Mouse (Mus musculus) liver, postnatal 0 days (tissue): ENCODE measurements around the gene Ddias. TPM values are rescaled to one million over a fixed set of nuclear protein-coding genes. Genes with fewer than 3 reads are reported as not detected.
A peak's percentile ranks its signal among the peaks of the same experiment; 100 is the strongest.

ENCODE experiments used
- ATAC-seq: fragments of 200-750 bp; cut with Nextera tagmentation; 2 replicates; pipeline ENCODE4 v1.8.0; 2017; ENCODE audit warnings: mild to moderate bottlenecking, moderate library complexity
- DNase-seq: peaks from one replicate; pipeline ENCODE4 v3.0.0-alpha.2; 2016
- H3K27ac ChIP-seq: fragments of 300-500 bp; sonication (generic); 2 replicates; pipeline ENCODE4 v1.5.1; 2014; ENCODE audit warnings: antibody characterized with exemption, moderate library complexity, mild to moderate bottlenecking, low read depth
- H3K27me3 ChIP-seq: fragments of 300-500 bp; sonication (generic); 2 replicates; pipeline ENCODE4 v1.6.1; 2014; ENCODE audit warnings: low read length, control low read depth, mixed read lengths; ENCODE audit not compliant: insufficient read depth
- H3K36me3 ChIP-seq: fragments of 300-500 bp; sonication (generic); replicated peaks from 2 replicates; pipeline ENCODE4 v1.6.1; 2014; ENCODE audit warnings: mild to moderate bottlenecking, control low read depth, low read length, moderate library complexity, mixed read lengths; ENCODE audit not compliant: insufficient read depth
- H3K4me1 ChIP-seq: fragments of 300-500 bp; sonication (generic); 2 replicates; pipeline ENCODE4 v1.6.1; 2014; ENCODE audit warnings: antibody characterized with exemption, mild to moderate bottlenecking, control low read depth; ENCODE audit not compliant: insufficient read depth
- H3K4me2 ChIP-seq: fragments of 300-500 bp; sonication (generic); 2 replicates; pipeline ENCODE4 v1.6.1; 2014; ENCODE audit warnings: low read depth, mild to moderate bottlenecking, low read length, moderate library complexity, mixed read lengths
- H3K4me3 ChIP-seq: fragments of 300-500 bp; sonication (generic); 2 replicates; pipeline ENCODE4 v1.5.1; 2014; ENCODE audit warnings: low read depth, low read length
- H3K9ac ChIP-seq: fragments of 300-500 bp; sonication (generic); replicated peaks from 2 replicates; pipeline ENCODE4 v1.6.1; 2014; ENCODE audit warnings: mild to moderate bottlenecking, moderate library complexity
- H3K9me3 ChIP-seq: fragments of 300-500 bp; sonication (generic); 2 replicates; pipeline ENCODE4 v1.6.1; 2016; ENCODE audit warnings: mild to moderate bottlenecking, control low read depth, low read length, mixed read lengths
- CTCF ChIP-seq: sonication (generic); IDR thresholded peaks from 2 replicates; pipeline ENCODE4 v1.5.1; 2016; ENCODE audit warnings: antibody characterized with exemption, low read depth
- EP300 ChIP-seq: IDR thresholded peaks from 2 replicates; pipeline ENCODE4 v1.6.1; 2016; ENCODE audit warnings: antibody characterized with exemption, low read depth, mild to moderate bottlenecking
- WGBS: fragments of 180-500 bp; shearing (Covaris S2); extraction: QIAGEN DNeasy Blood & Tissue Kit; methylation state at CpG from one replicate; pipeline ENCODE4 v1.1.7; 2014; ENCODE audit not compliant: insufficient replicate concordance; 5-methylcytosine and 5-hydroxymethylcytosine counted together
- polyA plus RNA-seq: library from polyadenylated mRNA; unstranded; fragments of >200 nt; fragmentation: Nextera tagmentation; extraction: Ambion mirVana; gene quantifications from 2 replicates; pipeline ENCODE4 v1.2.1, GENCODE M21; 2015

Gene Ddias
- polyA plus RNA-seq, 1 experiment from 2014 or later = 3.9 TPM

DNA sequence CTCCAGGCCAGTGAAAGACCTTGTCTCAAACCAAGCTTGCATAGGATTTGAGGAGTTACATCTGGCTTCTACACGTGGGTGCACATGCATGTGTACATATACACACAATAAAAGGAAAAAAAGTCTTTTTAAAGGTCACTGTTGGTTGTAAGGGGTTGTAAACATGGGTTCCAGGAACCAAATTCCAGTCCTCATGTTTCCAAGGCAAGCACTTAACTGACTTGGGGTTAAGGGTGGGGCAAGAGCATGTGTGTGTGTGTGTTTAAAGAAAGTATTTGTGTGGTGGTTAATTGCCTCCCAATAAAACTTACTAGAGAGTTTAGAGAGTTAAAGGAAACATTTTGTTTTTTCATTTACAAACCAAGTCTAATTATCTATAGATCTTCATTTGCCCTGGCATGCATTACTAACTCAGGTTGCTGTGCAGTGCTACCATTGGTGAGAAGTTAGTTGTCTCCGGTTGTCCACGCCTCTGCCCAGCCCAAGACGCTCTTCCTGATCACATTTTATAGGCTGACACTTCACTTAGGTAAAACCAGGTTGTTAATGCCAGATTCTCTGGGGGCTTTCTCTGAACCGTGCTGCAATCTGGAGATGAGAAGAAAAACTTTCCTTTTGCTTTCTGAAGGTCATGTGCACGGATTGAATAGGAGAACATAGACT lies 11.1 kb upstream of the Ddias start:
- Histone ChIP-seq H3K27me3 (no peaks in the 10 kb centered on the region), H3K4me1 (peaks cover 28% of the 10 kb centered on the region), H3K36me3 (peaks cover 3% of the 10 kb centered on the region; the same call in 1 of the 2 replicates), H3K27ac (0 out of 2 replicates have a peak overlapping the region, but pooled peaks have one; percentile 30), H3K9me3 (no peaks in the 10 kb centered on the region), H3K4me3 (no peak overlapping the region), H3K4me2 (peak overlapping the region; percentile 36), H3K9ac (no peak overlapping the region; the same call in 1 of the 2 replicates)
- TF ChIP-seq CTCF (no peak), EP300 (no peak)
- DNase-seq (no peak), ATAC-seq (no peak)
- WGBS = 69% methylated on average over 6 of the region's 6 CpGs

DNA sequence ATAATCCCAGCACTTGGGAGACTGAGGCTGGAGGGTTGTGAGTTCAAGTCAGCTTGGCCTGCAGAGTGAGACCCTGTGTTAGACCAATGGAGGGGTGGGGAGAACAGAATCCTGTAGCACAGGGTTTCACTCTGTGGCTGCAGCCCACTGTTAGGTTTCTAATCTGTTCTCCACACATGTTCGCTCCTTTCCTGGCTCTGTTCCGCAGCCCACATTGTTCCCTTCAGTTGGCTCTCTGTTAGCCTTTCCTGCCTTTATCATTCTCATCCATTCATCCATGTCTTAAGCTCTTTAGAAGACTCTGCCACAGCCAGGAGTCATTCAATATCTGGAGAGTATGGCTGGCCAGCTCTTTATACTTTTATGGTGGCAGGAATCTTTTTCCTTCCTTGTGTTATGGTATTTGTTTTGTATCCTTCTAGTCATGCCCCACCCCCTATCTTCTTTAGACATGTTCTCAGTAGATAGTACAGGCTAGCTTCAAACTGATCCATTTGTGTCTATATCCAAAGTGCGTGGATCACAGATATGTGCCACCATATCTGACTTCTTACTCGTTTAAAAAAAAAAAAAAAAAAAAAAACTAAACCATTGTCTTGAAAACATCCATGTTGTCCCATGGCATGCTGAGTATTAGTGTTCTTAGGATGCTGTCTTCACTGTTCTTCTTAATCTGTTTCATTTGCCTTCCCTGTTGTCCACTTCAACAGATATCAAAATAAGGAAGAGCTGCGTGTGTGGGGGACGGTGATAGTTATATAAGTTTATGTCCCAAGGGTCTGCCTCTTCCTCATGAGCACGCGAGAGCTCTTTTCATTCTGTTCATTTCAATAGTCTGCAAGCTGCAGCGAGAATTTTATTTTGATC lies 10.0 kb upstream of the Ddias start:
- peak; percentile 80 for ATAC-seq
- peaks cover 3% of the 10 kb centered on the region; the same call in 1 of the 2 replicates for H3K36me3 ChIP-seq
- H3K27ac ChIP-seq = peak overlapping the region; percentile 45; the same call in 1 of the 2 replicates
- peak; percentile 88 for TF ChIP-seq EP300
- no peak for TF ChIP-seq CTCF
- H3K4me3 ChIP-seq = no peak overlapping the region
- H3K4me1 ChIP-seq = peaks cover 31% of the 10 kb centered on the region
- H3K9ac ChIP-seq = no peak overlapping the region
- H3K4me2 ChIP-seq = peak overlapping the region; percentile 36
- H3K27me3 ChIP-seq = no peaks in the 10 kb centered on the region
- WGBS = 50% methylated on average over 9 of the region's 9 CpGs
- no peaks in the 10 kb centered on the region for H3K9me3 ChIP-seq
- no peak for DNase-seq

DNA sequence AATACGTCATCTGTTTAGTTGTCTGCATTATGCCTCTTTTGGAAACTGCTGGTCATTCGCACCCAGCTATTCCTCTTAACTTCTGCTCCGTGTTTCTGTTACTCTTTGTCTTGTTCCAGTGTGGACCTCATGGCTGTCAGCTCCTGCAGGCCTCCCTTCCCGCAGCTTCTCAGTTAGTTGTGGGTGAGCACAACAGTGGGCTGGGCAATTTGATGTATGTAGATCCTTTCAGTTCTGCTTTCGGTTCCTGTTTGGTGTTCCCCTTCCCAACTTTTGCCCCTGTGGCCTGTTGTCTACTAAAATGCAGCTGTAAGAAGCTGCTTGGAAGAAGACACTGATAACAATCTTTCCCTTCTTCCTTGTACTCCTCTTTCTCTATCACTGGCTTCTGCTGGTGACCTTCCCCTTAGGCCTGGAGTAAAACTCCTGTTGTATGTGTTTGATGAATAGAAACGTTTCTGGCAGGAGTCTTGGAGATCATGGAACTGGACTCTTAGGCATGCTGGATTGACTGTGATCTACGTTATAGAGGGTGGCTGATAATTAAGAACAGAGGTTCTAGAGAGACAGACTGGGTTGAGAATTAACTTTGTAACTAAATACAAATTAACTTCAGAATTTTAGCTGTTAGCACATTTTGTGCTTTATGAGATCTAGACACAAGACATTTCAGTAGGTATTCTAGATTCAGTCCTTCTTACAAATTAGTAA lies 4.7 kb upstream of the Ddias start:
- no peaks in the 10 kb centered on the region; the same call in 1 of the 2 replicates for H3K36me3 ChIP-seq
- peaks cover 33% of the 10 kb centered on the region for H3K4me1 ChIP-seq
- no peaks in the 10 kb centered on the region for H3K9me3 ChIP-seq
- TF ChIP-seq CTCF (no peak), EP300 (no peak)
- 45% methylated on average over 7 of the region's 7 CpGs for WGBS
- H3K27me3 ChIP-seq = no peaks in the 10 kb centered on the region
- H3K27ac ChIP-seq = peak overlapping the region; percentile 61
- peak; percentile 39 for DNase-seq
- H3K4me2 ChIP-seq = peak overlapping the region; percentile 73
- H3K4me3 ChIP-seq = 0 out of 2 replicates have a peak overlapping the region, but pooled peaks have one; percentile 0
- ATAC-seq = no peak
- no peak overlapping the region; the same call in 1 of the 2 replicates for H3K9ac ChIP-seq

DNA sequence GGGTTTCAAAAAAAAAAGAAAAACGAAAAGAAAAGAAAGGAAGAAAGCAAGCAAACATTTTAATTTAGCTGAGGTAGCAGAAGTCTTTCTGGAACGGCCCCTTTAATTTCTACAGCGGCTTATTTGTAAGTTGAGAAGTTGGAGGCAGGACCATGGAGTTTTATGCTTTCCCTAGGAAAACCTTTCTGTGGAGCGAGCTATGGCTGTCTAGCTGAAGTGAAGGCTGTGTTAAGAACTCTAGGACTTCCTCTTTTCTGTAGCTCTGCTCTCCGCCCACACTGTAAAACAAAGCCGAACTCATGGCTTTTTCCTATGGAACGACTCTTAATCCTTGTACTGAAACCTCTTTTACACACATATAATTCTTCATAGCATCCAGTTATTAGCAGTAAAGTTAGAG lies 2.5 kb upstream of the Ddias start:
- H3K4me2 ChIP-seq = peak overlapping the region; percentile 73
- 26% methylated on average over 7 of the region's 7 CpGs for WGBS
- no peak for ATAC-seq
- no peaks in the 10 kb centered on the region for H3K9me3 ChIP-seq
- no peaks in the 10 kb centered on the region; the same call in 1 of the 2 replicates for H3K36me3 ChIP-seq
- peak overlapping the region; percentile 50 for H3K9ac ChIP-seq
- no peak for DNase-seq
- peak overlapping the region; percentile 23; the same call in 1 of the 2 replicates for H3K27ac ChIP-seq
- no peaks in the 10 kb centered on the region for H3K27me3 ChIP-seq
- peak overlapping the region; percentile 63 for H3K4me3 ChIP-seq
- peaks cover 31% of the 10 kb centered on the region for H3K4me1 ChIP-seq
- TF ChIP-seq CTCF (no peak), EP300 (no peak)

DNA sequence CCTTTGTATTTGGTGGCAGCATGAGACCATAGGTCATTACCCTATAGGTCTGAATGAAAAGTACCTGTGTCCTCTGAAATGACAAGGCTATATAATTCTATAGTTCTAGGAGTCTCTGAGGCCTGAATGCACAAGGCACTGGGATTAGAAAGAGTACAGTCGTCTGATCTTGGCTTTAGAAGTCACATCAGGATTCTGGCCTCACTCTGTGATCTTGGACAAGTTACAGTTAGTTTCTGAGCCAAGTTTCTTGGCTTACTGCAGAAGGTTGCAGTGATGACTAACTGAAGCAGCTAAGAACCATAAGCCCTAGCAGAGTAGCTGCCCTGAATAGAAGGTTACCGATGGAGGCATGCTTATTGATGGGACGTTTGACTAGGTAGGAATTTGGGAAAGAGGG lies 2.0 kb upstream of the Ddias start:
- TF ChIP-seq CTCF (no peak), EP300 (no peak)
- H3K9ac ChIP-seq = peak overlapping the region; percentile 83
- WGBS = 25% methylated on average over 3 of the region's 3 CpGs
- no peaks in the 10 kb centered on the region for H3K27me3 ChIP-seq
- peak overlapping the region; percentile 73 for H3K4me2 ChIP-seq
- H3K27ac ChIP-seq = peak overlapping the region; percentile 93
- H3K4me1 ChIP-seq = peaks cover 31% of the 10 kb centered on the region
- H3K4me3 ChIP-seq = peak overlapping the region; percentile 63
- no peak for ATAC-seq
- no peak for DNase-seq
- no peaks in the 10 kb centered on the region for H3K9me3 ChIP-seq
- no peaks in the 10 kb centered on the region; the same call in 1 of the 2 replicates for H3K36me3 ChIP-seq
